Comparison of ENCODE assay signal across 8 mouse cellular contexts in the genomic region with DNA sequence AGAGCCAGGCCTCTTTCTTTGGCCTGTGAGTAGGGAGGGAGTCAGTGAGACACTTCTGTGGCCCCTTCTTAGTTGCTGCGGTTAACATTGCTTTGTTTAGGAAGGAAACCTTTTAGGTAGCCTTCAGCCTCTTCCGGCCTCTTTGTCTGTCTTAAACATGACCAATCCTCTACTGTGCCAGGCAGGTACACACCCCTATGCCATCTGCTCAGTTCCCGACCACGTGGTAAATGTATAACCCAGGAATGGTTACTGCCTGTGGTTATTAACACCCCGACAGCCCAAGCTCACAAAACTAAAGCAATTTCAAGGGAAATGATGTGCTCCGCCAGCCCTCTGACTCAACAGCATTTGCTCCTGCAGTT. TPM values are rescaled to one million over a fixed set of nuclear protein-coding genes. Genes with fewer than 3 reads are reported as not detected.
DNase-seq lines count a peak whose midpoint lies in the region; ATAC-seq and TF ChIP-seq lines count a peak whose summit lies in the region.

No protein-coding gene starts in this region.

- H3K4me3 ChIP-seq in heart, embryonic 13.5 days = peak overlapping the region; percentile 68
- peak overlapping the region; percentile 78 to 81 for H3K4me3 ChIP-seq in MEL (ENCODE audit: control insufficient read depth in 1 of 2, insufficient read depth in 1 of 2, low read depth in 2 of 2, low read length in 2 of 2)
- H3K4me3 ChIP-seq in embryonic facial prominence, embryonic 11.5 days (ENCODE audit: low read depth, low read length) = peak overlapping the region; percentile 45
- peak overlapping the region; percentile 54 for H3K4me3 ChIP-seq in hindbrain, postnatal 0 days (ENCODE audit: low read length)
- H3K4me3 ChIP-seq in limb, embryonic 15.5 days = peak overlapping the region; percentile 52
- H3K4me3 ChIP-seq in neural tube, embryonic 15.5 days (replicated peaks) = peak overlapping the region; percentile 56

- no peak for DNase-seq in heart, adult 18-20 months
- DNase-seq in MEL (ENCODE audit: low read depth, low spot score) = peak; percentile 53
- DNase-seq in embryonic facial prominence, embryonic 11.5 days (ENCODE audit: low spot score) = no peak
- DNase-seq in hindbrain, postnatal 0 days (ENCODE audit: low spot score) = peak; percentile 25
- DNase-seq in retina, embryonic 14.5 days (ENCODE audit: low spot score) = no peak

- TF ChIP-seq CTCF in MEL (IDR thresholded peaks at IDR 0.05 in 2 of 3, conservative IDR thresholded peaks at IDR 0.05 in 1 of 3; ENCODE audit: control insufficient read depth in 1 of 3, insufficient read depth in 1 of 3, low read depth in 2 of 3, low read length in 3 of 3, poor library complexity in 1 of 3, severe bottlenecking in 1 of 3) = no peak
- no peak for TF ChIP-seq CTCF in hindbrain, postnatal 0 days (IDR thresholded peaks at IDR 0.05; ENCODE audit: low read depth)

- 0 out of 2 replicates have a peak, but pooled peaks cover 3% of the 10 kb centered on the region for H3K4me1 ChIP-seq in heart, embryonic 13.5 days
- H3K4me1 ChIP-seq in MEL (ENCODE audit: control insufficient read depth in 1 of 2, insufficient read depth in 2 of 2, low read length in 2 of 2) = peaks cover 0 to 6% of the 10 kb centered on the region in 2 experiments; a peak in 2 of 4 replicates
- H3K4me1 ChIP-seq in embryonic facial prominence, embryonic 11.5 days (ENCODE audit: control insufficient read depth, insufficient read depth, low read length) = no peaks in the 10 kb centered on the region
- no peaks in the 10 kb centered on the region for H3K4me1 ChIP-seq in hindbrain, postnatal 0 days (ENCODE audit: insufficient read depth, low read length)
- H3K4me1 ChIP-seq in limb, embryonic 15.5 days = no peaks in the 10 kb centered on the region
- peaks cover 6% of the 10 kb centered on the region; the same call in 1 of the 2 replicates for H3K4me1 ChIP-seq in neural tube, embryonic 15.5 days

- TF ChIP-seq RAD21 in MEL (IDR thresholded peaks at IDR 0.05; ENCODE audit: low read depth, low read length) = no peak

- TF ChIP-seq EP300 in MEL (IDR thresholded peaks at IDR 0.05; ENCODE audit: low read depth in 1 of 2, low read length in 2 of 2) = no peak

- TF ChIP-seq POLR2A in MEL (IDR thresholded peaks at IDR 0.05; ENCODE audit: control insufficient read depth in 1 of 2, insufficient read depth in 1 of 2, low read depth in 1 of 2, low read length in 2 of 2, poor library complexity in 1 of 2) = no peak

- H3K36me3 ChIP-seq in heart, embryonic 13.5 days = no peaks in the 10 kb centered on the region
- peaks cover 0 to 4% of the 10 kb centered on the region in 2 experiments; a peak in 2 of 4 replicates for H3K36me3 ChIP-seq in MEL (ENCODE audit: control insufficient read depth in 1 of 2, insufficient read depth in 2 of 2, low read length in 2 of 2)
- H3K36me3 ChIP-seq in embryonic facial prominence, embryonic 11.5 days (replicated peaks; ENCODE audit: control insufficient read depth, insufficient read depth, low read depth, low read length) = no peaks in the 10 kb centered on the region
- H3K36me3 ChIP-seq in hindbrain, postnatal 0 days (ENCODE audit: insufficient read depth, low read length) = no peaks in the 10 kb centered on the region
- no peaks in the 10 kb centered on the region for H3K36me3 ChIP-seq in limb, embryonic 15.5 days
- H3K36me3 ChIP-seq in neural tube, embryonic 15.5 days = no peaks in the 10 kb centered on the region

- peak overlapping the region; percentile 68 for H3K27ac ChIP-seq in heart, embryonic 13.5 days (replicated peaks)
- H3K27ac ChIP-seq in MEL (ENCODE audit: control insufficient read depth, low read depth, low read length) = peak overlapping the region; percentile 59
- no peak overlapping the region for H3K27ac ChIP-seq in embryonic facial prominence, embryonic 11.5 days (replicated peaks; ENCODE audit: low read depth, low read length)
- H3K27ac ChIP-seq in hindbrain, postnatal 0 days = peak overlapping the region; percentile 76
- peak overlapping the region; percentile 51 for H3K27ac ChIP-seq in limb, embryonic 15.5 days
- peak overlapping the region; percentile 75 for H3K27ac ChIP-seq in neural tube, embryonic 15.5 days (replicated peaks)

- H3K9me3 ChIP-seq in heart, embryonic 13.5 days = no peaks in the 10 kb centered on the region
- no peaks in the 10 kb centered on the region for H3K9me3 ChIP-seq in MEL (replicated peaks; ENCODE audit: insufficient read depth, low read length)
- no peaks in the 10 kb centered on the region for H3K9me3 ChIP-seq in embryonic facial prominence, embryonic 11.5 days (replicated peaks; ENCODE audit: control insufficient read depth, low read length)
- H3K9me3 ChIP-seq in hindbrain, postnatal 0 days (ENCODE audit: low read length) = no peaks in the 10 kb centered on the region
- H3K9me3 ChIP-seq in limb, embryonic 15.5 days = no peaks in the 10 kb centered on the region
- no peaks in the 10 kb centered on the region for H3K9me3 ChIP-seq in neural tube, embryonic 15.5 days (replicated peaks)

- H3K79me2 ChIP-seq in MEL (ENCODE audit: control insufficient read depth, insufficient read depth, low read length, poor library complexity) = peaks cover 4% of the 10 kb centered on the region

- WGBS in heart, embryonic 13.5 days = 21% methylated on average over 6 of the region's 6 CpGs
- 34% methylated on average over 6 of the region's 6 CpGs for WGBS in embryonic facial prominence, embryonic 11.5 days
- 31% methylated on average over 6 of the region's 6 CpGs for WGBS in hindbrain, postnatal 0 days
- 22% methylated on average over 6 of the region's 6 CpGs for WGBS in limb, embryonic 15.5 days
- 21% methylated on average over 6 of the region's 6 CpGs for WGBS in neural tube, embryonic 15.5 days

- peak overlapping the region; percentile 68 for H3K4me2 ChIP-seq in heart, embryonic 13.5 days
- H3K4me2 ChIP-seq in embryonic facial prominence, embryonic 11.5 days (ENCODE audit: low read depth, low read length) = peak overlapping the region; percentile 44
- peak overlapping the region; percentile 51 for H3K4me2 ChIP-seq in hindbrain, postnatal 0 days (ENCODE audit: low read depth, low read length)
- H3K4me2 ChIP-seq in limb, embryonic 15.5 days = peak overlapping the region; percentile 45
- H3K4me2 ChIP-seq in neural tube, embryonic 15.5 days = peak overlapping the region; percentile 59

- H3K27me3 ChIP-seq in heart, embryonic 13.5 days (replicated peaks) = peaks cover 9% of the 10 kb centered on the region
- H3K27me3 ChIP-seq in MEL (ENCODE audit: control insufficient read depth in 1 of 2, insufficient read depth in 2 of 2, low read length in 2 of 2) = no peaks in the 10 kb centered on the region
- no peaks in the 10 kb centered on the region for H3K27me3 ChIP-seq in embryonic facial prominence, embryonic 11.5 days (ENCODE audit: control insufficient read depth, insufficient read depth, low read length)
- no peaks in the 10 kb centered on the region; the same call in 1 of the 2 replicates for H3K27me3 ChIP-seq in hindbrain, postnatal 0 days (ENCODE audit: insufficient read depth, low read length)
- H3K27me3 ChIP-seq in limb, embryonic 15.5 days = peaks cover 13% of the 10 kb centered on the region; the same call in 1 of the 2 replicates
- H3K27me3 ChIP-seq in neural tube, embryonic 15.5 days (replicated peaks) = peaks cover 10% of the 10 kb centered on the region

- no peak for ATAC-seq in heart, embryonic 13.5 days (ENCODE audit: extremely low read depth, insufficient number of reproducible peaks, low FRiP score, low TSS enrichment)
- ATAC-seq in embryonic facial prominence, embryonic 11.5 days (replicated peaks; ENCODE audit: insufficient number of reproducible peaks, low FRiP score, low TSS enrichment, low read depth) = no peak
- ATAC-seq in hindbrain, postnatal 0 days = peak; percentile 85
- ATAC-seq in limb, embryonic 15.5 days (ENCODE audit: insufficient number of reproducible peaks, low FRiP score, low TSS enrichment, low read depth) = no peak
- peak; percentile 83 for ATAC-seq in neural tube, embryonic 15.5 days (ENCODE audit: low FRiP score)

- H3K9ac ChIP-seq in heart, embryonic 13.5 days = peak overlapping the region; percentile 79
- peak overlapping the region; percentile 80 for H3K9ac ChIP-seq in MEL (ENCODE audit: control insufficient read depth, low read depth, low read length, poor library complexity, severe bottlenecking)
- peak overlapping the region; percentile 43 for H3K9ac ChIP-seq in embryonic facial prominence, embryonic 11.5 days (replicated peaks; ENCODE audit: low read length)
- peak overlapping the region; percentile 50 for H3K9ac ChIP-seq in hindbrain, postnatal 0 days (replicated peaks; ENCODE audit: low read length)
- H3K9ac ChIP-seq in limb, embryonic 15.5 days = peak overlapping the region; percentile 23; the same call in 1 of the 2 replicates
- peak overlapping the region; percentile 52 for H3K9ac ChIP-seq in neural tube, embryonic 15.5 days (replicated peaks)

TF ChIP-seq in MEL, 35 proteins besides CTCF, POLR2A, EP300 and RAD21 (continues in another document):
- peak; percentile 28; the same call in 1 of the 2 replicates for TF ChIP-seq SIN3A (IDR thresholded peaks at IDR 0.05; ENCODE audit: low read length)
- no peak for TF ChIP-seq TBP (IDR thresholded peaks at IDR 0.05; ENCODE audit: low read depth, low read length)
- TF ChIP-seq UBTF (IDR thresholded peaks at IDR 0.05; ENCODE audit: borderline replicate concordance, insufficient read depth, low read depth, low read length) = no peak
- peak; percentile 72 for TF ChIP-seq MAX (IDR thresholded peaks at IDR 0.05; ENCODE audit: low read length)
- TF ChIP-seq MAZ (IDR thresholded peaks at IDR 0.05; ENCODE audit: low read depth, low read length) = no peak
- TF ChIP-seq JUND (IDR thresholded peaks at IDR 0.05; ENCODE audit: low read depth, low read length) = no peak
- no peak for TF ChIP-seq MEF2A (IDR thresholded peaks at IDR 0.05; ENCODE audit: extremely low read depth, insufficient replicate concordance, low read depth, low read length, poor library complexity, severe bottlenecking)
- TF ChIP-seq MYC (IDR thresholded peaks at IDR 0.05; ENCODE audit: low read depth, low read length) = 0 out of 2 replicates have a peak, but pooled peaks have one; percentile 25
- TF ChIP-seq GATA1 (IDR thresholded peaks at IDR 0.05; ENCODE audit: low read depth, low read length) = no peak

RNA-seq across cellular contexts. Expression of gene Uprt, which starts 0.8 kb away (rescaled TPM):
- 1.3 and 1.4 TPM in 2 replicates for polyA plus RNA-seq in heart, embryonic 13.5 days (2015; fragmentation: Nextera tagmentation; extraction: Ambion mirVana)
- 10 to 100 TPM in 1 of 2 experiments, 1 to 10 TPM in 1; 9.6 to 10.1 TPM for total RNA-seq in heart, adult 18-20 months (2021)
- total RNA-seq in MEL (2012; rRNA removed) = 7.1 and 7.2 TPM in 2 replicates
- polyA plus RNA-seq in MEL (2012; ENCODE audit: insufficient read depth in 1 of 2, insufficient read length in 2 of 2, low read depth in 1 of 2, low replicate concordance in 2 of 2, missing spikeins in 1 of 2) = 1 to 10 TPM in 1 of 2 experiments, not detected in 1; 4.4 TPM
- 1.1 and 1.3 TPM in 2 replicates for polyA plus RNA-seq in embryonic facial prominence, embryonic 11.5 days (2014; fragmentation: Nextera tagmentation; extraction: Ambion mirVana)
- total RNA-seq in hindbrain, postnatal 0 days (2014; rRNA removed) = 8.2 and 9.5 TPM in 2 replicates
- 0.66 and 1.2 TPM in 2 replicates for polyA plus RNA-seq in hindbrain, postnatal 0 days (2015; fragmentation: Nextera tagmentation; extraction: Ambion mirVana)
- polyA plus RNA-seq in limb, embryonic 15.5 days (2015; fragmentation: Nextera tagmentation; extraction: Ambion mirVana) = 1.8 TPM in 2 replicates
- 2.1 and 2.8 TPM in 2 replicates for polyA plus RNA-seq in neural tube, embryonic 15.5 days (2015; fragmentation: Nextera tagmentation; extraction: Ambion mirVana)

Comparison
In these comparisons a context has a peak if more than half of its experiments do, and no peak if none do; other contexts are left out.
1. ATAC-seq: peak in hindbrain, postnatal 0 days (single experiment) and neural tube, embryonic 15.5 days (single experiment); none in heart, embryonic 13.5 days (single experiment), embryonic facial prominence, embryonic 11.5 days (single experiment) and limb, embryonic 15.5 days (single experiment).
2. H3K9ac ChIP-seq: peak in every context shown above with its lines; median percentile 80 in MEL; 79 in heart, embryonic 13.5 days; 52 in neural tube, embryonic 15.5 days; 50 in hindbrain, postnatal 0 days; 43 in embryonic facial prominence, embryonic 11.5 days; 23 in limb, embryonic 15.5 days.
3. DNase-seq: peak in MEL (single experiment) and hindbrain, postnatal 0 days (single experiment); none in heart, adult 18-20 months (0 of 2), embryonic facial prominence, embryonic 11.5 days (single experiment) and retina, embryonic 14.5 days (single experiment).
4. Peak in every context shown above with its lines, with median percentiles within 50 percentile points of each other: H3K4me2 ChIP-seq and H3K4me3 ChIP-seq.